Mouse (Mus musculus): ENCODE measurements around the gene Nr0b2.

The Nr0b2 gene

GRCm38 (mm10) chr4:133559846-133560245 is 6.7 kb downstream of the Nr0b2 start:
- DNase-seq (ENCODE audit: low read depth in 1 of 2, low spot score in 2 of 2): no peak

- DNase-seq (ENCODE audit: low read depth in 1 of 2, low spot score in 2 of 2): no peak
Measured at GRCm38 (mm10) chr4:133561622-133562021, 8.4 kb downstream of the Nr0b2 start.

GRCm38 (mm10) chr4:133563123-133563571 is 10.0 kb downstream of the Nr0b2 start:
- no peak for DNase-seq (ENCODE audit: low read depth in 1 of 2, low spot score in 2 of 2)

DNA sequence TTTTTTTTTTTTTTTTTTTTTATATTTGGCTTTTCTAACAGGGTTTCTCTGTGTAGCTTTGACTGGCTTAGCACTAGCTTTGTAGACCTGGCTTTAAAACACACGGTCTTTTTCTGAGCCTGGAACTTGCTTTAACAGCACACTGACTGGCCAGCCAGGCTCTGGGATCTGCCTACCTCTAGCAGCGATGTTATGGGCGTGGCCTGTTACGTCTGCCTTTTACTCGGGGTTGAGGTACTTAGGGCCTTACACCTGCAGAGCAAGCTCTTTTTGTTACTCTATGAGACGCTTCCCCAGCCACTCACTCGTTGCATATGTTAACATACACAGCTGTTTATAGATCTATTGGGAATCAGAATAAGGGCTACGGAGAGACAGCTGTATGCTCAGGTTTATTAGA is 14.1 kb downstream of the Nr0b2 start:
- no peak for DNase-seq (ENCODE audit: low read depth in 1 of 2, low spot score in 2 of 2)

GRCm38 (mm10) chr4:133569291-133570065 is 16.3 kb downstream of the Nr0b2 start:
- no peak for DNase-seq (ENCODE audit: low read depth in 1 of 2, low spot score in 2 of 2)

- no peak for DNase-seq (ENCODE audit: low read depth in 1 of 2, low spot score in 2 of 2)
Measured at GRCm38 (mm10) chr4:133570066-133570466, 16.9 kb downstream of the Nr0b2 start.

DNA sequence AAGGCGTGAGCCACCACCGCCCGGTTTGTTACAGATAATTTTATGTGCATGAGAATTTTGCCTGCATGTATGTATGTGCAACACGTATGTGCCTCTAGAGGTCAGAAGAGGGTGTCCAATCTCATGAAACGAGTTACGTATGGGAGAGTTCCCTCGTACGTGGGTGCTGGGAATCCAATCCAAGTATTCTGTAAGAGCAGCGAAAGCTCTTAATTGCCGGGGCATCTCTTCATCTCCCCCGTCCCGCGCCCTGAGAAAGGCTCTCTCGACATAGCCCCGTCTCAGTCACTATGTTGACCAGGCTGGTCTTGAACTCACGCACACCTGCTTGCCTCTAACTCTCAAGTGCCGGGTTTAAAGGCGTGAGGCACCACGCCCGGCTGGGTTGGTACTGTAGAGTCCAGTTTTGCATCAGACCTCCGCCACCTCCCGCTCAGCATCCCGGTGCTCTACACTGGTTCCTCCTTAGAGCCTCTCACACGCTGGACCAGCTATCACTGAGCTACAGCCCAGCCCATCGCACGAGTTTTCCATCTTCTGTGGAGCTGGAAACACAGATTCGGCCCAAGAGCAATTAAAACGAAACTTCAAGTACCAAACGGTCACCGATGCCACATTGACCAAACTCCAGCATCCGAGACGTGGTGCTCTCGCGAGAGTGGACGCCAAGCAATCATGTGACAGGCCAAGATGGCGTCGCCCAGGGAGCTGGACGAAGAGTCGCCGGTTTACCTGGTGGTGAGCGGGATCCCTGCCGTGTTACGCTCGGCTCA is 21.1 kb downstream of the Nr0b2 start, which contains the start of gene Gpatch3:
TSS of gene Gpatch3 (plus strand) at position 676 of the 773 bp plus-strand sequence.
- peak; percentile 71 to 85 for DNase-seq (ENCODE audit: low read depth in 1 of 2, low spot score in 2 of 2)

DNA sequence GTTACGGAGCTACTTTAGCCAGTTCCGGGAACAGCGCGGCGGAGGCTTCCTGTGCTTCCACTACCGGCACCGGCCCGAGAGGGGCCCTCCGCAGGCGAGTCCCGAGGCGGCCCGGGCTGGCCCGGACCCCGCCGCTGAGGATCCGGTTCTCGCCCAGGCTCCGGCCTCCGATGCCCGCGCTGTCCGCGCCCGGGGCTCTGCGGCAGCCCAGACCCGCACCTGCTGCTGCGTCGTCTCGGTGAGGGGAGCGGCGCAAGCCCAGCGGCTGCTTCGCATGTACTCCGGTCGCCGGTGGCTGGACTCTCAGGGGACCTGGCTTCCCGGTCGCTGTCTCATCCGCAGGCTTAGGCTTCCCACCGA is 21.6 kb downstream of the Nr0b2 start:
- DNase-seq (ENCODE audit: low read depth in 1 of 2, low spot score in 2 of 2): no peak

- no peak for DNase-seq (ENCODE audit: low read depth in 1 of 2, low spot score in 2 of 2)
Measured at GRCm38 (mm10) chr4:133577983-133578382, 24.8 kb downstream of the Nr0b2 start.

DNA sequence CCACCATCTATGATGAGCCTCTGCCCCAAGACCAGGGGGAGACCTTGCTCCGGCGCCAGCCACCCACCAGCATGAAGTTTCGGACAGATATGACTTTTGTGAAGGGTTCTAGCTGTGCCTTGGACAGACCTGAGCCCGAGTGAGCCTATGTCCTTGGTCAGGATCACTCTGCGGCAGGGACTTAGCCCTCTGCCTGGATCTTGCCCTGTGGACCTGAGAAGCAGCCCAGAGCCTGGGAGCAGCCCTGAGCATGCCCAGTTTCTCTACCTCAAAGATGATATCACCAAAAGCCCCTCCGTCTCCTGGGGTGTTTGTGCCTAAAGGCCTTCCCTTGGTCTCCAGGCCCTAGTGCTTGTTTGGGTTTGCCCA is 30.5 kb downstream of the Nr0b2 start:
- no peak for DNase-seq (ENCODE audit: low read depth in 1 of 2, low spot score in 2 of 2)

DNA sequence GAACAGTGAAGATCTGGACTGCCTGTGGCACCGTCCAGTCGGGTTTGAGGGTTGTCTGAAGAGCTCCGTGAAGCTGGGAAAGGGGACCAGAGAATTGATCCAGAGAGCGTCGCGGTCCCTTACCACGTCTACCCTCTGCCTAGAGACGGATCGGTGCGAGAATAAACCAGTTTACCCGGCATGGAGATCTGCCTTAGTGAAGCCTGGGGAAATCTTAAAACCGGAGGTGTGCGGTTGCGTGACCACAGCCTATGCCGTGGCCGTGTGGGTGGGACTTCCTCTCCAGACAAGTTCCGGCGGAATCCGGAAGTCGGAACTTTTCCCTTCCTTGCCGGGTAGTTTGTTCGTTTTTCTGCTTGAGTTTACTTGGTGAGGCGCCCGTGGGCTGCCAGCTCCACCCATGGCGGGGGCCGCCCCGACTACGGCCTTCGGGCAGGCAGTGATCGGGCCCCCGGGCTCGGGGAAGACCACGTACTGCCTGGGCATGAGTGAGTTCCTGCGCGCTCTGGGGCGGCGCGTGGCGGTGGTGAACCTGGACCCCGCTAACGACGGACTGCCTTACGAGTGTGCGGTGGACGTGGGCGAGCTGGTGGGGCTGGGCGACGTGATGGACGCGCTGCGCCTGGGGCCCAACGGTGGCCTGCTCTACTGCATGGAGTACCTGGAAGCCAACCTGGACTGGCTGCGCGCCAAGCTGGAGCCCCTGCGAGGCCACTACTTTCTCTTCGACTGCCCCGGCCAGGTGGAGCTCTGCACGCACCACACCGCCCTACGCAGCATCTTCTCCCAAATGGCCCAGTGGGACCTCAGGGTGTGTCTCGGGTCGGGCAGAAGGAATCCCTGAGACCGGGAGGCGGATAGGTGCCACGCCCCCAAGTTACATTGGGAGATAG is 31.1 kb downstream of the Nr0b2 start, which contains the start of gene Gpn2:
TSS of gene Gpn2 (plus strand) at position 304 of the 893 bp plus-strand sequence.
- DNase-seq (ENCODE audit: low read depth in 1 of 2, low spot score in 2 of 2): peak in 1 of 2 experiments; percentile 69

GRCm38 (mm10) chr4:133592570-133592969 is 39.4 kb downstream of the Nr0b2 start:
- peak in 1 of 2 experiments; percentile 44 for DNase-seq (ENCODE audit: low read depth in 1 of 2, low spot score in 2 of 2)

DNA sequence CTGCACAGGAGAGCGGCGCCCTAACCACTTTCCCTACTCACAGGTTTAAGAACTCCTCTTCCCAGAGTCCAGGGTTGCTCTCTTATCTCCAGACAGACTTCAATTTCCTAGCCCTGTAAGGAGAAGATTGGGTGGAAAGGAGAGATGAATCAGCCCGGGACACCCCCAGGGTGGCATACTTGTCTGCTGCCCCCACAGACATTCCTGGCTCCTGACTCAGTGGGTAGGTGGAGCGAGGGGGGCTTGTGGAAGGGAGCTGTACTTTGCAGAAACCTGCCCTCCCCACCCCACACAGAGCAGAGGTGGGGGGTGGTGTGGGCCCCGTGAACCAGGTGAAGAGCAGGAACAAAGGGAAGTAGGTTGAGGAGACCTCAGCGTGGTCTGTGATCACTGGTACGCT is 42.4 kb downstream of the Nr0b2 start:
- DNase-seq (ENCODE audit: low read depth in 1 of 2, low spot score in 2 of 2): no peak

GRCm38 (mm10) chr4:133596084-133596483 is 42.9 kb downstream of the Nr0b2 start:
- no peak for DNase-seq (ENCODE audit: low read depth in 1 of 2, low spot score in 2 of 2)

GRCm38 (mm10) chr4:133598616-133599015 is 45.4 kb downstream of the Nr0b2 start:
- DNase-seq (ENCODE audit: low read depth in 1 of 2, low spot score in 2 of 2): no peak

GRCm38 (mm10) chr4:133599116-133599515 is 45.9 kb downstream of the Nr0b2 start:
- DNase-seq (ENCODE audit: low read depth in 1 of 2, low spot score in 2 of 2): no peak

DNA sequence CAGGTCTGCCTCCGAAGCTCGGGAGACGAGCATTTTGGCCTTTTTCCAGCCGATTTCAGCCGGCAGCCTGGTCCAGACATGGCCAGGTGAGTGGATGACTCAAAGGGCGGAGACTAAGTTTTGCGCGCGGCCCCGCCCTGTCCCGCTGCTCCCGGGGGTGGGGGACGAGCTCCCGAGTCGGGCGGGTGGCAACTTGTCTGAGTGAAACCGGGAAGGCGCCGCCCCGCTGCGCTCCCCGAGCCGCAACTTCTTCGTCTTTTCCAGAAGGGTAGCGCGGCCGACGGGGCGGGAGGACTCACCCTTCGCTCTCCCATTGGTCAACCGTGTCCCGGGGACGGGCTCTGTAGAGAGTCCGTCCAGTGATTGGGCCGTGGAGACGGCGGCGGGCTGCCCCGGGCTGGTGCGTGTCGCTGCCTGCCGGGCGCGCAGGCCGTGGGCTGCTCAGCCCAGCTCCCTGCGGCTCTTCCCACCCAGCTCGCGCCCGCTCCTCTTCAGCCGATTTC is 46.4 kb downstream of the Nr0b2 start:
- peak; percentile 47 to 73 for DNase-seq (ENCODE audit: low read depth in 1 of 2, low spot score in 2 of 2)

DNA sequence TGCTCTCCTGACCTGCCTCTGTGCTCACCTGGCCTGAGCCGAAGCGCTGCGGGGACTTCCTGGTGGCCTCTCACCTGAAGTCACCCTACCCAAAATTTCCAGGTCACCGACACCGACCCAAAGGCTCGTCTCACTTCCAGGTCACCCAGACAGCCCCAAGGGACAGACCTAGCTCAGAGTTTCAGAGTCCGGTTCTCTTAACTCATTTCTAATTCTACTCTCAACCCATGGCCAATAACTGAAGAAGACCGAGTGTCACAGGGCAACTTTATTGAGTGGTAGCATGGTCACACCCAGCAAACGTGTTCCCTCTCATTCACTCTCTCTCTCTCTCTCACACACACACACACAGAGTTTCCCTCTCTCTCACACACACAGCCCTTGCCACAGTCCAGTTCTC is 47.1 kb downstream of the Nr0b2 start:
- DNase-seq (ENCODE audit: low read depth in 1 of 2, low spot score in 2 of 2): no peak

- DNase-seq (ENCODE audit: low read depth in 1 of 2, low spot score in 2 of 2): no peak
Measured at GRCm38 (mm10) chr4:133601721-133602218, 48.6 kb downstream of the Nr0b2 start, which contains the start of gene Sfn. Gene Sfn, minus strand, starts transcription at chr4:133602168.

GRCm38 (mm10) chr4:133603056-133603455 is 49.9 kb downstream of the Nr0b2 start:
- no peak for DNase-seq (ENCODE audit: low read depth in 1 of 2, low spot score in 2 of 2)

GRCm38 (mm10) chr4:133604175-133604574 is 51.0 kb downstream of the Nr0b2 start:
- no peak for DNase-seq (ENCODE audit: low read depth in 1 of 2, low spot score in 2 of 2)

All from monocyte, adult 2 months (primary cell).